Mouse (Mus musculus) kidney, embryonic 15.5 days (tissue): ENCODE data around the gene Gna12. TPM values are rescaled to one million over a fixed set of nuclear protein-coding genes. Genes with fewer than 3 reads are reported as not detected.

Experiments
- ATAC-seq: fragments of 200-750 bp; cut with Nextera tagmentation; replicated peaks from 2 replicates; pipeline ENCODE4 v1.8.0; 2017; ENCODE audit warnings: moderate TSS enrichment; ENCODE audit not compliant: low FRiP score
- H3K27ac ChIP-seq: fragments of 300-500 bp; sonication (generic); 2 replicates; pipeline ENCODE4 v1.5.1; 2015; ENCODE audit warnings: mild to moderate bottlenecking, inconsistent platforms
- H3K27me3 ChIP-seq: fragments of 300-500 bp; sonication (generic); 2 replicates; pipeline ENCODE4 v1.6.1; 2015; ENCODE audit warnings: inconsistent platforms
- H3K36me3 ChIP-seq: fragments of 300-500 bp; sonication (generic); 2 replicates; pipeline ENCODE4 v1.6.1; 2015; ENCODE audit warnings: inconsistent platforms
- H3K4me1 ChIP-seq: fragments of 300-500 bp; sonication (generic); 2 replicates; pipeline ENCODE4 v1.6.1; 2015; ENCODE audit warnings: inconsistent platforms
- H3K4me2 ChIP-seq: fragments of 300-500 bp; sonication (generic); 2 replicates; pipeline ENCODE4 v1.6.1; 2015; ENCODE audit warnings: moderate library complexity, mild to moderate bottlenecking, inconsistent platforms
- H3K4me3 ChIP-seq: fragments of 300-500 bp; sonication (generic); replicated peaks from 2 replicates; pipeline ENCODE4 v1.5.1; 2015; ENCODE audit warnings: mild to moderate bottlenecking, inconsistent platforms
- H3K9ac ChIP-seq: fragments of 300-500 bp; sonication (generic); 2 replicates; pipeline ENCODE4 v1.6.1; 2015; ENCODE audit warnings: mild to moderate bottlenecking, inconsistent platforms
- H3K9me3 ChIP-seq: fragments of 300-500 bp; sonication (generic); replicated peaks from 2 replicates; pipeline ENCODE4 v1.6.1; 2016; ENCODE audit warnings: inconsistent platforms
- WGBS: fragments of 180-500 bp; shearing (Covaris S2); methylation state at CpG from one replicate; pipeline ENCODE4 v1.1.7; 2015; ENCODE audit warnings: mixed read lengths; 5-methylcytosine and 5-hydroxymethylcytosine counted together
- polyA plus RNA-seq: library from polyadenylated mRNA; unstranded; fragments of >200 nt; fragmentation: Nextera tagmentation; extraction: Ambion mirVana; gene quantifications from 2 replicates; pipeline ENCODE4 v1.2.1, GENCODE M21; 2015

Gene Gna12
- polyA plus RNA-seq, 1 experiment from 2014 or later, result 16.1 TPM

- Histone ChIP-seq H3K27ac (no peak within 1 kb of the TSS), H3K4me3 (no peak within 1 kb of the TSS), H3K4me2 (no peak within 1 kb of the TSS), H3K4me1 (no peaks in the 10 kb centered on the region), H3K27me3 (no peaks in the 10 kb centered on the region), H3K9ac (no peak within 1 kb of the TSS), H3K9me3 (no peaks in the 10 kb centered on the region), H3K36me3 (peaks cover 10% of the 10 kb centered on the region)
- ATAC-seq, result no peak
- 79% methylated on average over 13 of the region's 13 CpGs for WGBS
Measured at GRCm38 (mm10) chr5:140723822-140724221, 106.4 kb downstream of the Gna12 start, which contains the start of gene Amz1. Gene Amz1, plus strand, starts transcription at chr5:140724127.

- Histone ChIP-seq H3K9me3 (no peaks in the 10 kb centered on the region), H3K4me2 (no peak overlapping the region), H3K4me3 (no peak overlapping the region), H3K9ac (no peak overlapping the region), H3K27me3 (no peaks in the 10 kb centered on the region), H3K36me3 (peaks cover 27% of the 10 kb centered on the region), H3K4me1 (no peaks in the 10 kb centered on the region), H3K27ac (no peak overlapping the region)
- no peak for ATAC-seq
- WGBS, result 73% methylated on average over 3 of the region's 3 CpGs
Measured at GRCm38 (mm10) chr5:140722121-140722520, 108.1 kb downstream of the Gna12 start.

- ATAC-seq, result no peak
- H3K27me3 ChIP-seq, result no peaks in the 10 kb centered on the region
- H3K4me2 ChIP-seq, result no peak overlapping the region
- peaks cover 41% of the 10 kb centered on the region for H3K36me3 ChIP-seq
- no peak overlapping the region for H3K27ac ChIP-seq
- WGBS, result 82% methylated on average over 7 of the region's 7 CpGs
- H3K9me3 ChIP-seq, result no peaks in the 10 kb centered on the region
- H3K4me3 ChIP-seq, result no peak overlapping the region
- no peak overlapping the region for H3K9ac ChIP-seq
- no peaks in the 10 kb centered on the region for H3K4me1 ChIP-seq
Measured at GRCm38 (mm10) chr5:140720773-140721172, 109.5 kb downstream of the Gna12 start.

GRCm38 (mm10) chr5:140711040-140711439, 119.2 kb downstream of the Gna12 start:
- peaks cover 85% of the 10 kb centered on the region for H3K36me3 ChIP-seq
- WGBS, result 80% methylated on average over 5 of the region's 5 CpGs

GRCm38 (mm10) chr5:140710315-140710714, 119.9 kb downstream of the Gna12 start:
- no peak overlapping the region for H3K27ac ChIP-seq
- H3K36me3 ChIP-seq, result peaks cover 78% of the 10 kb centered on the region
- ATAC-seq, result no peak
- peaks cover 10% of the 10 kb centered on the region for H3K4me1 ChIP-seq
- H3K4me2 ChIP-seq, result no peak overlapping the region
- no peak overlapping the region for H3K9ac ChIP-seq
- H3K9me3 ChIP-seq, result no peaks in the 10 kb centered on the region
- WGBS, result 88% methylated on average over 6 of the region's 6 CpGs
- no peaks in the 10 kb centered on the region for H3K27me3 ChIP-seq
- no peak overlapping the region for H3K4me3 ChIP-seq

More at GRCm38 (mm10) chr5:140711040-140711439, 119.2 kb downstream of the Gna12 start:
- Histone ChIP-seq H3K27me3 (no peaks in the 10 kb centered on the region), H3K27ac (no peak overlapping the region), H3K9ac (no peak overlapping the region), H3K4me3 (no peak overlapping the region), H3K9me3 (no peaks in the 10 kb centered on the region), H3K4me2 (no peak overlapping the region), H3K4me1 (peaks cover 3% of the 10 kb centered on the region)
- no peak for ATAC-seq

Other genes with a start within 250 kb of the Gna12 start
- 32.3 and 34.5 TPM in 2 replicates for gene Lfng, start 223.1 kb downstream of the Gna12 start, polyA plus RNA-seq
- gene Ttyh3, start 181.4 kb downstream of the Gna12 start, polyA plus RNA-seq, result 32.3 and 39.9 TPM in 2 replicates
- 25.7 and 29.3 TPM in 2 replicates for gene Iqce, start 128.1 kb downstream of the Gna12 start, polyA plus RNA-seq
- gene Brat1, start 125.4 kb downstream of the Gna12 start, polyA plus RNA-seq, result 21.5 and 25.0 TPM in 2 replicates
- gene Amz1, start 106.3 kb downstream of the Gna12 start, polyA plus RNA-seq, result 2.1 TPM in 2 replicates
- gene Card11, start 170.2 kb upstream of the Gna12 start, polyA plus RNA-seq, result 0.15 and 0.30 TPM in 2 replicates